Mouse (Mus musculus) liver, embryonic 14.5 days (tissue): ENCODE measurements around the gene Mprip. TPM values are rescaled to one million over a fixed set of nuclear protein-coding genes. Genes with fewer than 3 reads are reported as not detected.

Experiments
- ATAC-seq: fragments of 200-750 bp; cut with Nextera tagmentation; 2 replicates; pipeline ENCODE4 v1.8.0; 2017; ENCODE audit warnings: moderate number of reproducible peaks, mild to moderate bottlenecking, moderate library complexity; ENCODE audit not compliant: insufficient read depth
- DNase-seq, 3 experiments: peaks; one replicate each; pipeline ENCODE4 v3.0.0-alpha.2; 2012 to 2013; ENCODE audit warnings: low read depth in 3 of 3, low spot score in 3 of 3
- H3K27ac ChIP-seq: fragments of 300-500 bp; sonication (generic); 2 replicates; pipeline ENCODE4 v1.5.1; 2014; ENCODE audit warnings: moderate library complexity, mild to moderate bottlenecking, control low read depth, inconsistent platforms
- H3K27me3 ChIP-seq: fragments of 300-500 bp; sonication (generic); 2 replicates; pipeline ENCODE4 v1.6.1; 2014; ENCODE audit warnings: mild to moderate bottlenecking, low read length, moderate library complexity; ENCODE audit not compliant: control insufficient read depth, insufficient read depth
- H3K36me3 ChIP-seq: fragments of 300-500 bp; sonication (generic); replicated peaks from 2 replicates; pipeline ENCODE4 v1.6.1; 2014; ENCODE audit warnings: low read depth; ENCODE audit not compliant: control insufficient read depth, insufficient read depth
- H3K4me1 ChIP-seq, 2 experiments: fragments of 200-500 bp in 1 of 2; fragments of 300-500 bp in 1 of 2; sonication (generic) in 1 of 2; replicated peaks; 2 replicates each; pipeline ENCODE4 v1.6.1; 2012 to 2014; ENCODE audit warnings: antibody characterized with exemption in 1 of 2, inconsistent platforms in 1 of 2, low read length in 1 of 2; ENCODE audit not compliant: control insufficient read depth in 2 of 2, insufficient read depth in 2 of 2
- H3K4me2 ChIP-seq: fragments of 300-500 bp; sonication (generic); 2 replicates; pipeline ENCODE4 v1.6.1; 2014; ENCODE audit warnings: low read depth, mild to moderate bottlenecking, control low read depth, moderate library complexity
- H3K4me3 ChIP-seq, 2 experiments: fragments of 200-500 bp in 1 of 2; fragments of 300-500 bp in 1 of 2; sonication (generic) in 1 of 2; 2 replicates each; pipeline ENCODE4 v1.5.1; 2012 to 2014; ENCODE audit warnings: low read depth in 2 of 2, low read length in 2 of 2, mild to moderate bottlenecking in 2 of 2, control low read depth in 1 of 2, inconsistent platforms in 1 of 2, moderate library complexity in 1 of 2; ENCODE audit not compliant: insufficient read depth in 1 of 2
- H3K9ac ChIP-seq: fragments of 300-500 bp; sonication (generic); replicated peaks from 2 replicates; pipeline ENCODE4 v1.6.1; 2014; ENCODE audit warnings: mild to moderate bottlenecking, control low read depth, moderate library complexity
- H3K9me3 ChIP-seq: fragments of 300-500 bp; sonication (generic); 2 replicates; pipeline ENCODE4 v1.6.1; 2016; ENCODE audit warnings: low read length, mixed read lengths; ENCODE audit not compliant: control insufficient read depth
- CTCF ChIP-seq: IDR thresholded peaks from 2 replicates; pipeline ENCODE4 v1.5.1; 2016; ENCODE audit warnings: antibody characterized with exemption, low read depth, control low read depth
- EP300 ChIP-seq: IDR thresholded peaks from 2 replicates; pipeline ENCODE4 v1.6.1; 2016; ENCODE audit warnings: antibody characterized with exemption, low read depth
- WGBS: fragments of 180-500 bp; shearing (Covaris S2); extraction: QIAGEN DNeasy Blood & Tissue Kit; methylation state at CpG from one replicate; pipeline ENCODE4 v1.1.7; 2014; ENCODE audit not compliant: insufficient replicate concordance; 5-methylcytosine and 5-hydroxymethylcytosine counted together
- polyA plus RNA-seq, 2 experiments: library from polyadenylated mRNA; depleted of rRNA in 1 of 2; stranded (reverse) in 1 of 2; unstranded in 1 of 2; fragments of >200 nt; fragmentation: Nextera tagmentation in 1 of 2; extraction: Ambion mirVana in 1 of 2; gene quantifications; 2 replicates each; pipeline versions ENCODE4 v1.2.1 to v1.2.3; 2012 to 2014

Mprip gene
- polyA plus RNA-seq, 2 experiments, result 10.2 to 14.6 TPM

DNA sequence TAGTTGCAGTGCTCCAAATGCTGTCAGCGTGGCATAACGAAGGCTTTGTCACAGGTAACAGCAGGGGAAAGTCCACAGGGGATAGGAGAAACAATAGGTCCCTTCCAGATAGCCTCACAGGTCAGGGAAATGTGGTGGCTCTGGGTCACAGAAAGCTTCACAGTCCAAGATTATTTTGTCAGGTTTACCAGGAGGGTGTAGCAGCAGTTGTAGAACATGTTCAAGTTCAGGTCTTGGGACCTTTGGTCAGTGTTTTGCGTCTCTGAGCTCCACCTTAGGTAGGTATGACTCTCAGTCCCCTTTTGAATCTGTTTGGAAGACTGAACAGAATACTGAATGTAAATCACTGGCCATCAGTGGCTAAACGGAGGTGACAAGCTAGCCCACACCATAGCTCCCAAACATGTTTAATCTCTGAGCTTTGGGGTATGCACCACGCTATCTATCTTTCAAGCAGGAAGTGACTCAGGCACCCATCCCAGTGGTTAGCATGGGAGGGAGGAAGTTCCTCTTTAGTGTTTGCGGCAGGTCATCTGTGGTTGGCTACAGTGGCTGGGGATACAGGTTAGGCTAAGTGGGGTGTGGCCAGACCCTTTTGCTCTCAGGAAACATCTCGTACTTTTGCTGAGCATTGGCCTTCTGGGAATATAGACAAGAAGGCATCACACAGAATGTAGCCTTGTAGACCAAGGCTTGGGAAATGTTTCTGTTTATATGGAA lies 24.2 kb upstream of the Mprip start:
- no peaks in the 10 kb centered on the region for H3K9me3 ChIP-seq
- peaks cover 0 to 3% of the 10 kb centered on the region in 2 experiments; a peak in 2 of 4 replicates for H3K4me1 ChIP-seq
- H3K36me3 ChIP-seq, result no peaks in the 10 kb centered on the region
- no peaks in the 10 kb centered on the region for H3K27me3 ChIP-seq
- 25% methylated on average over 7 of the region's 7 CpGs for WGBS
- TF ChIP-seq EP300 (no peak), CTCF (no peak)
- no peak overlapping the region for H3K9ac ChIP-seq
- H3K4me2 ChIP-seq, result no peak overlapping the region
- no peak overlapping the region for H3K4me3 ChIP-seq
- DNase-seq, result peak in 1 of 3 experiments; percentile 16
- no peak for ATAC-seq
- H3K27ac ChIP-seq, result no peak overlapping the region

DNA sequence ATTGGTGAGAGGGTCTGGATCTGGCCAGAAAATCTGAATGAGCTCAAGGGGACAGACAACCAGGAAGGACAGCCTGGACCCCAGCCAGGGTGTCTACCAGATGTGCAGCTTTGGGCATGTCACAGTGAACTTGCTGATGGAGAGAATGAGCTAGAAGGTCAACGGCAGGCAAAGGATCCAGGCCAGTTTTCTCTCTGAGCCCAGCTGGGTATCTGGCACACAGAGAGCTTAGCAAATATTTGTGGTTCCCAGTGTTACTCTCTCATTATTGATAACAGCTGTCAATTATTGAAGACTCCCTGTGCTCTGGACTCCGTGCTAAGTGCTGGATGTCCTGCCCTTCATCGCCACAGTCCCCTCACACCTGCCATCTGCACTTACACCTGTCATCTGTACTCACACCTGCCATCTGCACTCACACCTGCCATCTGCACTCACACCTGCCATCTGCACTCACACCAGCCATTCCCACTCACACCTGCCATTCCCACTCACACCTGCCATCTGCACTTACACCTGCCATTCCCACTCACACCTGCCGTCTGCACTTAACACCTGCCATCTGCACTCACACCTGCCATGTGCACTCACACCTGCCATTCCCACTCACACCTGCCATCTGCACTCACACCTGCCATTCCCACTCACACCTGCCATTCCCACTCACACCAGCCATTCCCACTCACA lies 21.0 kb upstream of the Mprip start:
- no peak overlapping the region for H3K27ac ChIP-seq
- no peaks in the 10 kb centered on the region for H3K9me3 ChIP-seq
- no peaks in the 10 kb centered on the region for H3K36me3 ChIP-seq
- H3K27me3 ChIP-seq, result no peaks in the 10 kb centered on the region; the same call in 1 of the 2 replicates
- DNase-seq (no peak), ATAC-seq (no peak)
- H3K9ac ChIP-seq, result no peak overlapping the region
- no peak overlapping the region for H3K4me3 ChIP-seq
- TF ChIP-seq CTCF (no peak), EP300 (no peak)
- no peak overlapping the region for H3K4me2 ChIP-seq
- H3K4me1 ChIP-seq, result peaks cover 0 to 3% of the 10 kb centered on the region in 2 experiments; a peak in 2 of 4 replicates
- 60% methylated on average over 4 of the region's 4 CpGs for WGBS

DNA sequence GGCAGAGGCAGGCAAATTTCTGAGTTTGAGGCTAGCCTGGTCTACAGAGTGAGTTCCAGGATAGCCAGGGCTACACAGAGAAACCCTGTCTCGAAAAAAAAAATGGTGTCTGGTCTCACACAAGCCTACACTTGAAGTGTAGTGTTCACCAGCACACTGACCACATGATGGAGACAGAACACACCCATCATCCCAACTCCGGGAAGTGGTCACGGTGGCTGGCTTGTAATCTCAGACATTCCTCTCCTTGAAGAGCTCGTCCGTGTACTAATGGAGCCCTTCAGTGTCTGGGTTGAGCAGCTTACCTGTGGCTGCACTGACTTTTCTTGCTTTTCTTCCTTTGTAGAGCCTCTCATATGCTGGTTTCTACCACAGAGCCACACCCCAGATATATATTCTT lies 19.9 kb upstream of the Mprip start:
- 35% methylated on average over 5 of the region's 5 CpGs for WGBS
- no peak for ATAC-seq

DNA sequence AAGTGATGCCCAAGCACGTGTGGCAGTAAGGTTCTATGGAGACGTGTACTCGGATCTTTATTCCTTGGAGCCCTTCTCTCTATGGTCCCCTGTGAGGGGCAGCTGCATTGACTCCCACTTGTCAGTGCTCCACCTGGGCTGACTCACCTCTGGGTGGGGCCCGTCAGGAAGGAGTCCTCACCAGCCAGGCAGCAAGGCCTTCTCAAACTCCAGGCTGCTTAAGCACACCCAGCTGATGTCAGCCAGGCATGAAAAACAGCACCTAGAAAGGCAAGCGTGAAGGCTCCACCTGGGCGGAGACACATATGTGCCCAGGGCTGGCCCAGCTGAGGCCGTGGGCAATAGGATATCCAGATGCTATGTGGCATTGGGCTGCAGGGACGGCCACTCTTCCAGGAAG lies 18.7 kb upstream of the Mprip start:
- H3K4me2 ChIP-seq, result no peak overlapping the region
- DNase-seq, result no peak
- no peaks in the 10 kb centered on the region for H3K4me1 ChIP-seq
- H3K4me3 ChIP-seq, result no peak overlapping the region
- no peaks in the 10 kb centered on the region; the same call in 1 of the 2 replicates for H3K27me3 ChIP-seq
- H3K9ac ChIP-seq, result no peak overlapping the region
- H3K36me3 ChIP-seq, result no peaks in the 10 kb centered on the region
- H3K9me3 ChIP-seq, result no peaks in the 10 kb centered on the region
- H3K27ac ChIP-seq, result no peak overlapping the region
- ATAC-seq, result no peak
- no peak for TF ChIP-seq CTCF
- TF ChIP-seq EP300, result no peak
- 68% methylated on average over 8 of the region's 8 CpGs for whole genome bisulfite sequencing

More for the DNA sequence above, 19.9 kb upstream of the Mprip start:
- TF ChIP-seq EP300 (no peak), CTCF (0 out of 2 replicates have a peak, but pooled peaks have one; percentile 4)
- peaks cover 0 to 3% of the 10 kb centered on the region in 2 experiments; a peak in 2 of 4 replicates for H3K4me1 ChIP-seq
- H3K36me3 ChIP-seq, result no peaks in the 10 kb centered on the region
- no peaks in the 10 kb centered on the region; the same call in 1 of the 2 replicates for H3K27me3 ChIP-seq
- no peak overlapping the region for H3K4me2 ChIP-seq
- H3K9me3 ChIP-seq, result no peaks in the 10 kb centered on the region
- H3K9ac ChIP-seq, result no peak overlapping the region
- no peak overlapping the region for H3K27ac ChIP-seq
- no peak for DNase-seq
- no peak overlapping the region for H3K4me3 ChIP-seq

DNA sequence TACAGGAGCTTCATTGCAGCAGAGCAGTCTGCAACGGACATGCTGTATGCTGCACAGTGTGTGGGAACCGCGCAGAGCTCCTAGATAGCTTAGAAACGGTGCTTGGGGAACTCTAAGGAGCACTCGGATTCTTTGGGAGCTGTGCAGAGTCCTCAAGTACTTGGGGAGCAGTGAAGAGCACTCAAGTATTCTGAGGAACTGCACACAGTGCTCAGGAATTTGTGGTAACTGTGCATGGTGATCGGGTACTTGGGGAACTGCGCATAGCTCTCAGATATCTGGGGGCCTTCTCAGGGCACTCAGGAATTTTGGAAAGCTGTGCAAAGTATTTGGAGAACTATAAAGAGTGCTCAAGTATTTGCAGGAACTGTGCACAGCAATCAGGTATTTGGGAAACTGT lies 16.1 kb upstream of the Mprip start:
- no peak overlapping the region for H3K4me3 ChIP-seq
- no peak for ATAC-seq
- WGBS, result 46% methylated on average over 7 of the region's 7 CpGs
- no peaks in the 10 kb centered on the region; the same call in 1 of the 2 replicates for H3K27me3 ChIP-seq
- no peak overlapping the region for H3K27ac ChIP-seq
- TF ChIP-seq EP300, result no peak
- TF ChIP-seq CTCF, result no peak
- no peak for DNase-seq
- no peak overlapping the region for H3K4me2 ChIP-seq
- no peak overlapping the region for H3K9ac ChIP-seq
- H3K4me1 ChIP-seq, result no peaks in the 10 kb centered on the region
- no peaks in the 10 kb centered on the region for H3K9me3 ChIP-seq
- H3K36me3 ChIP-seq, result no peaks in the 10 kb centered on the region
